Mouse (Mus musculus) effector memory CD4-positive, alpha-beta T cell, adult 5 months (primary cell): ENCODE results near the gene Crisp1. TPM values are rescaled to one million over a fixed set of nuclear protein-coding genes. Genes with fewer than 3 reads are reported as not detected.

Experiments
- polyA plus RNA-seq: library from polyadenylated mRNA; unstranded; fragments of 100-300 nt; shearing (Covaris generic); gene quantifications from one replicate; pipeline ENCODE4 v1.2.1, GENCODE M21; 2017

Gene Crisp1
- polyA plus RNA-seq = not detected

DNA sequence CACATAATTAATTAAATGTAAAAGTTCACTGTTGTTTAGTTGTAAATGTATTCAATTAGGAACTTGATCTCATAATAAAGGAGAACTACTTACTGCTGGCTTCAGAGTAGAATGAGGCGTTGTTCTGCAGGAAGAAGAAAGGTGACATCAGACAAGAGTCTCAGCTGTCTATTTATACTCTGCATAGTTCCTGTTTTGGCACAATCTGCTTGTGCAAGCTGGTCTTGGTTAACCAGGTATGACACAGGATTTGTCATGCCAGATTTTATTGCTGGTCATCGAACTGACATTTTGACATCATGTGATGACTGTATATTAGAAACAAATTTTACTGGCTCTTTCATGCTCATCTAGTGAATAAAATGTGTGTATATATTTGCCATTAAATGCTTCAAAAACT, at the start of gene Crisp1:
Gene Crisp1 (minus strand): TSS at position 146 of the 400 bp plus-strand sequence.

Other genes with a start within 250 kb of the Crisp1 start
- not detected for gene AC192777.2, start 223.8 kb downstream of the Crisp1 start, polyA plus RNA-seq
- not detected for gene Pgk2, start 110.6 kb downstream of the Crisp1 start, polyA plus RNA-seq
- gene Crisp3, start 76.9 kb downstream of the Crisp1 start, polyA plus RNA-seq = not detected
- gene Esp8, start 200.8 kb upstream of the Crisp1 start, polyA plus RNA-seq = not detected
- not detected for gene Esp6, start 242.3 kb upstream of the Crisp1 start, polyA plus RNA-seq